Mouse (Mus musculus) R1 (cell line): ENCODE measurements around the gene Tssk3.
A peak's percentile ranks its signal among the peaks of the same experiment; 100 is the strongest.
"Not testable (repeated sequence)": the region's sequence is repeated elsewhere in the genome, so short reads cannot be mapped to it uniquely, and the experiment has no call there.

Experiments
- DNase-seq: peaks from one replicate; pipeline ENCODE4 v3.0.0-alpha.2; 2018; ENCODE audit warnings: low read depth, low spot score

Tssk3 gene

GRCm38 (mm10) chr4:129500607-129501566 is 10.1 kb upstream of the Tssk3 start:
- peak; percentile 97 for DNase-seq

DNA sequence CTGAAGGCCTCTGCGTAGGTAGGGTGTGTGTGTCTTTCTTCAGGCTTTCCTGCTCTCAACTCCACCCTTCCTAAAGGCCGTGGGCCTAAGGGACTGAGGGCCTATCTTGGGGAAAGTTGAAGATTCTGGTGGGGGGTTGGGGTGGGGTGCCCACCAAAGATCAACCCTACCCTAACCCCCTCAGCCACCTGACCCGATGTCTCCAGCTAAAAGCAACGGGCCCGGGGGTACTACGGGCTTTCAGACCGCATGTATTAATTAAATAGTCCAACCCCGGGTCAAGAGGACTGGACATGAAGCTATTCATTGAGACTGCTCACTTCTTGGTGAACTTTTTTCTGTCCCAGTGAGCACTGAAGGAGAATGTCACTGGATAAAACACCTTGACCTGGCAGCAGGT is 9.2 kb upstream of the Tssk3 start:
- DNase-seq = no peak

- peak; percentile 45 for DNase-seq
Observed at GRCm38 (mm10) chr4:129498941-129499340, 8.1 kb upstream of the Tssk3 start.

DNA sequence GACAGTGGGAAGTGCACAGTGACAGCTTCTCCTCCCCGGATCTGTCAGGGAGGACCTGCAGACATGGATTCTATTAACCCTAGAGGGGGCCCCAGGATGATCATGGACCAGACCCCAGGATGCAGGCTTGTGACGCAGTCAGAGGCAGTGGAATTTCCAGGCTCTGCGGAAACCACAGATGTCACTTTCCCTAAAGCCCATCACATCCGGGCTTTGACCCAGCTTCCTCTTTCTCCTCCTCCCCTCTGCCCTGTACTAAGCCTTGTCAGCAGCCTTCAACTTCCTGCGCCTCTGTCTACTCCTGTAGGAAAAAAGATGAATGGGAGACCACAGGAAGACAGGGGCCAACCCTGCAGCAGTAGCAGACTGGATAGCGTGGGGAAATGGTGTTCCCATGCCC is 5.8 kb upstream of the Tssk3 start:
- no peak for DNase-seq

DNA sequence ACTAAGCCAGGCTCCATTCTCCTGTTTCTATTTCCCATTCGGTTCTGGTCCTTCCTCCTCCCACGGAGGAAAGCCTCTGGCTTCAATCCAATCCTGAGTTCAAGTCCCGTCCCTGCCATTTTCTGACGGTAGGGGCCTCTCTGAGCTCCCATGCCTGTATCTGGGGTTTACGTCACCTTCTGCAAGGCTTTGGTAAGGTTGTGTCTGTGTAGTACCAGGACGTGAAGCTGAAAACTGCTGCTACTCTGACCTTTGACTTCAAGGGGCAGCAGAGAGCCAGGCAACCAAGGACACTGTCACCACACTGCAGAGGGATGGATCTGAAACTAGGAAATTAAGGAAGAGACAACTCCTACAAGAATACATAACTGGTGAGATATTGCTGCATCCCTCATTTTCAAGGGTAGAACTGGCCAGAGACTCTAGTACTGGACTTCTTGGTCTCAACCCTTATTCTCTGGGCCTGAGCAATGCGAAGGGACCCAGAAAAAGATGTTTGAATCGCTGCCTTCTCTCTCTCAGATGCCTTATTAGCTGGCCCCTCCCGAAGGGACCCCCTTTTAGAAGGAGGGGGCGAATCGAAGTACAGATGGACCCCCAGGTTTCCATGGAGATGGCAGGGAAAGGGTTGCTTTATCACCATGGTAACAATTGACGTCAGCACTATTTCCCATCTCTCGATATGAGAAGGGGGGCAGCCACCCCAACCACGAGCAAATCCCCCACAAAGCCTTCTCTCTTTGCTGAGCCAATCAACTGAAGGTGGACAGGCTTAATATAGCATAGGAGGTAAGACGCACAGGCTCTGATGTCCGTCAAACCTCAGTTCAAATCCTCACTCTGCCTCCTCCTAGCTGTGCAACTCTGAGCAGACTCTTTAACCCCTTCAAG is 5.1 kb upstream of the Tssk3 start:
- peak; percentile 85 for DNase-seq

DNA sequence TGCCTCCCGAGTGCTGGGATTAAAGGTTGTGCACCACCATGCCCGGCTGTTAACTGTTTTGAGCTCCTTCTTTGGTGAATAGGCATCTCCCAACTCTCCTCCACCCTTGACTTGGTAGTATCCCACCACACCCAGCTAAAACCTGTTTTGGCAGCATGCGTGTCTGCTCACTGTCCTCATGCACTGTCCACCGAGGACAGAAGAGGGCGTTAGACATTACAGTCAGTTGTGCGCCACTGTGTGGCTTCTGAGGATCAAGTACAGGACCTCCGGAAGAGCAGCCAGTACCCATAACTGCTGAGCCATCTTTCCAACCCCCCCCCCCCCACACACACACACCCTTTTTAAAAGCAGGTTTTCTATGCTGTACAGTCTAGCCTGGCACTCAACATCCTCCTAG is 3.9 kb upstream of the Tssk3 start:
- DNase-seq = peak; percentile 48

GRCm38 (mm10) chr4:129481090-129481489 is 9.7 kb downstream of the Tssk3 start:
- DNase-seq = no peak

DNA sequence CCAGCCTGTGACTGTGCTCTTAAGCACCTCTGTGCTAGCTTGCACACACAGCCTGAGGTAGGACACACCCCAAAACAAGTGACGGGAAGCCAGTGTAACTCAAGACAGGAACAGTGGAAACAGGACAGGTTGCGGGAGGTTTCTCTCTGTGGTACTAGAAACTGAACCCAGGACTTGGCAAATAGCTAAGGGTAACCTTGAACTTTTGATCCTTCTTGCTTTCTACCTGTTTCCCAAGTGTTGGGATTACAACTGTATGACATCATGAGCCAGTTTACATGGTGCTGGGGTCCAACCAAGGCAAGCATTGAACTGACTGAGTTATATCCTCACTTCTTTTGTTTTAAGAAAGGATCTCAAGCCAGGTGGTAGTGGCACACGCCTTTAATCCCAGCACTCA is 11.0 kb downstream of the Tssk3 start:
- DNase-seq = peak; percentile 57

- DNase-seq = peak; percentile 62
Observed at GRCm38 (mm10) chr4:129476047-129476446, 14.8 kb downstream of the Tssk3 start.

DNA sequence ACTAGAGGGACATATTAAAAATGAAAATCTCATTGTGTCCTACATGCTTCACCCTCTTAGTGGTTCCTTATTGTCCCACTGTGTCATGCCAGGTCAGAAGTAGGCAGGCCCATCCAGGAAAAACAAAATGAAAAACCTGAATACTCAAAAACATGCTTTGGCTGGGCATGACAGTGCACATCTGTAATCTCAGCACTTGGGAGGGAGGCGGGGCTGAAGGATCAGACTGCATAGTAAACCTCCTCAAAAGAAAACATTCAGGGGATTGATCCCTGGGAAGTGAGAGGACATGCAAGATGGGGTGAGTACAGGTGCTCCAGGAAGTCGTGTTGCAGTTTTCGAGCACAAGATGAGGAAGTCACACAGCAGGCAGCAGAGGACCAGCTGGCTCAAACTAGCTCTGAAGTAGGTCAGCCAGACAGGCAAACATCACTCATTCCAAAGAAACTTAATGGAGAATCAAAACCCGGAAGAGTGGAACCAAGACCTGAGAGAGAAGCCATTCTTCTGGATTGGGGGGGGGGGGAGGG is 26.5 kb downstream of the Tssk3 start:
- DNase-seq = peak; percentile 66

DNA sequence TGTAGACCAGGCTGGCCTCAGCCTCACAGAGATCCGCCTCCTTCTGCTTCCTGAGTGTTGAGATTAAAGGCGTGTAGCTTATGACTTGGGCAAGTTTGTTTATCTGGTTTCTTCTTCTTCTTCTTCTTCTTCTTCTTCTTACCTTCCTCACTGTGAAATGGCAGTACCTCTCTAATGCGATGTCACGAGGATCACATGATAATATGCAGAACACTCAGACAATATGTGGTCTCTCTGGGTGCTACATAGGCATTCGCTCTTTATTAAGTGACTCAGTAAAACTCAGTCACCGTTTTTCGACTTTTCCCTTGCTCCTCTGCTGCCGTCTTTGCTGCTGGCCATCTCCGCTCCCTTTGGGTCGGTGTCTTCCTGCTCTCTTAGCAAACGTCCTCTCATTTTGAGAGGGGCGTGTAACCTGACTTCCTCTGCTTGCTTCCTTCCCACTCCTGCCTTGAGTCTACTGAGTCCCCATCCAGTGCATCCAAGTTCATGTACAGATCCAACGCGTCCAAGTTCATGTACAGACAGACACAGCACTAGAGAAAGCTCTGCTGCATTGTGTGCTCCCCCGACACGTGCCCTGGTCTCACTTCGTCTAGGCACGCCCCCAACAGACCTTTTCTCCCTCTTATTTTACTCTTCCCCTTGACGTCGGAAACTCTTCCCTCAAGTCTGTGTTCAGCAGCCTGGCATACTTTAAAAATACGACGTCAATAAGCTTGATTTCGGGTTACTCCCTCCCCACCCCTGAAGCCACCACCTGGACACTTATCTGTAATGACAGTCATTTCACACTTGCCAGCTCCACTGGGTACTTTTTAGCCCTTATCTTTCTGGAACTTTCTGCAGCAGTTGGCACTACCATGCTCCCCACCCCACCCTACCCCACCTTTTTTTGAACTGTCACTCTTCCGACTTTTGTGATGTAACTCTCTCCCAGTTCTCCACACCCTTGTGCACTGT is 27.4 kb downstream of the Tssk3 start:
- DNase-seq = no peak

GRCm38 (mm10) chr4:129462118-129462517 is 28.7 kb downstream of the Tssk3 start:
- no peak for DNase-seq

- DNase-seq = peak; percentile 100
Observed at GRCm38 (mm10) chr4:129461183-129461960, 29.4 kb downstream of the Tssk3 start, which contains the start of gene Bsdc1. TSS of gene Bsdc1 (plus strand) at chr4:129461581.

- no peak for DNase-seq
Observed at GRCm38 (mm10) chr4:129460827-129461182, 30.0 kb downstream of the Tssk3 start.

DNA sequence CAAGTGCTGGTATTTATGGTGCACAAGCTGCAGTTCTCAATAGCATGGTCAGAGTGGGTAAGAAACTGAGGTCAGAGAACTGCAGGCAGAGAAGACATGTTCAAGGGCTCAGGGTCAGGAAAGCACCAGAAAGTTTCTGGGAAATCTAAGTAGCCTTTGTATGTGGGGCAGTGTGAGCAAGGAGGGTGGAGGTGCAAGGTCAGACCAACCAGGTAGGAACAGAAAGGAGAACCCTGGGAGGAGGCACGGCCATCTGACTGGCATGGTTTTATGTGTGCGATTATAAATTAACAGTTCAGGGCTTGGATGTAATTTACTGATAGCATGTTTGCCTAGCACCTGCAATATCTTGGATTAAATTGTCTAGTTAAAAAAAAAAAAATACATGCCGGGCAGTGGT is 31.1 kb downstream of the Tssk3 start:
- no peak for DNase-seq

GRCm38 (mm10) chr4:129457311-129457710 is 33.5 kb downstream of the Tssk3 start:
- DNase-seq = not testable (repeated sequence)

- DNase-seq = no peak
Observed at GRCm38 (mm10) chr4:129456126-129456525, 34.7 kb downstream of the Tssk3 start.

GRCm38 (mm10) chr4:129455265-129455664 is 35.6 kb downstream of the Tssk3 start:
- peak; percentile 91 for DNase-seq

DNA sequence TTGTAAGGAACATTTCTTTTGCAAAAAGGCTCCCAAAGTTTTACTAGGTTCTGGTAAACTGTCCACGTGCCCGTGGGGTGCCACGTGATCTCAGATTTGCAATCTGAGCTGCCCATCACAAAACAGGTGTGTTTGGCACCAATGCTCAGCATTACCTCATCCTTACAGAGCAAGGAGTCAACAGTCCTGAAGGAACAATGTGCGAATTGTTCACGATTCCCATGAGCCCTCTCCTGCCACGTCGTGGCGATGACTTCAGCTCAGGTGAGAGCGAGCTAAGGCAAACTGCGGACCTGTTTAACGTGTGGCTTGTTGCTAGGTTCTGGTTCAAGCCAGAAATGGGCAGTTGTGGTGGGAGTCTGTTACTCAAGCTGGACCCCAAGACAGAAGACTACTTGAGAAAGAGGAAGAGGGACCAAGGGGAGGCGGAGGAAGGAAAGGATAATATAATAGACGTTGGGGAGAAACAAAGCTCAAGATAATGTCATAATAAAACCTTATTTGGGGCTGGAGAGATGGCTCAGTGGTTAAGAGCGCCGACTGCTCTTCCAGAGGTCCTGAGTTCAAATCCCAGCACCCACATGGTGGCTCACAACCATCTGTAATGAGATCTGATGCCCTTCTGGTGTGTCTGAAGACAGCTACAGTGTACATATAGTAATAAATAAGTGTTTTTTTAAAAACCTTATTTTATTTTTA is 39.2 kb downstream of the Tssk3 start:
- DNase-seq = peak; percentile 53
